Mouse (Mus musculus) testis, adult 2 months (tissue): Measurements from ENCODE around the gene Zfp697.
"Not testable (repeated sequence)": the region's sequence is repeated elsewhere in the genome, so short reads cannot be mapped to it uniquely, and the experiment has no call there.

Experiments
- CTCF ChIP-seq: fragments of 200-500 bp; IDR thresholded peaks from 2 replicates; pipeline ENCODE4 v1.5.1; 2012; ENCODE audit warnings: low read depth, mild to moderate bottlenecking, inconsistent platforms, low read length, moderate library complexity; ENCODE audit not compliant: control insufficient read depth, insufficient read depth, insufficient replicate concordance
- POLR2A ChIP-seq: fragments of 200-500 bp; IDR thresholded peaks from 2 replicates; pipeline ENCODE4 v1.6.1; 2012; ENCODE audit warnings: low read depth, mild to moderate bottlenecking, inconsistent platforms, low read length, moderate library complexity; ENCODE audit not compliant: control insufficient read depth

GRCm38 (mm10) chr3:98563831-98564230 lies 181.6 kb downstream of the Zfp697 start:
- not testable (repeated sequence) for TF ChIP-seq POLR2A, CTCF
